Mouse (Mus musculus) cerebellum, postnatal 14 days (tissue): Measurements from ENCODE around the gene Fam20a.
"Not testable (repeated sequence)": the region's sequence is repeated elsewhere in the genome, so short reads cannot be mapped to it uniquely, and the experiment has no call there.

Experiments used
- DNase-seq, 2 experiments: peaks; one replicate each; pipeline ENCODE4 v3.0.0; 2021; ENCODE audit warnings: mixed read lengths in 2 of 2

The Fam20a gene

DNA sequence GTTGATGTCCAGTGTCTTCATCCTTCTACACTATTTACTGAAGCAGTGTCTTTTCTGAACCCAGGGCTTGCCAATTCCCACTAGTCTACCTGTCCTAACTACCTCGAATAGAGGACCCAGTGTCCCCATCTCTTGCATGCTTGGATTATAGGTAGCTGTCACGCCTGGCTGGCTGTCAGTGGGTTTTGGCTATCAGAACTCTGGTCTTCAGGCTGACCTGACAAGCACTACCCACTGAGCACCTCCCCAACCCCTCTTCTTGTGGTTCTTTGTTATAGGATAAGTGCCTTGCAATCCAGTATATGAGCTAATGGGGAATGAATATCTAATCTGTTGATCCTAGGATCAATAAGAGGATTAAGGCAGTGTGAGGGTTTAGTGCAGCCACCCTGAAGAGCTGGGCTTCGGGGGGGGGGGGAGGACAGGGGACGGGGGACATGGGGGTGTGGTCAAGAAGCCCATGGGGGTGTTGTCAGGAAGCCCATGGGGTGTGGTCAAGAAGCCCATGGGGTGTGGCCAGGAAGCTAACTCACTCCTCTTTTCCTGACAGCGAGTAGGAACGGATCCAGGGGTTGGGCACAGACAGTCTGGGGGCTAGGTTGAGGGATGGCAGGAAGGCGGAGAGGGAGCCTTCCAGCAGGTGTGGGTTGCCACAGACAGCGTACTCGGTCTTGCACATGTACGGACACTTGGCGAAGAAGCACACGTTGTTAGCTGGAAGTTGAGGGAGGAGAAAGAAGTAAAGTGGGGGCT, 45.3 kb downstream of the Fam20a start:
- no peak for DNase-seq

DNA sequence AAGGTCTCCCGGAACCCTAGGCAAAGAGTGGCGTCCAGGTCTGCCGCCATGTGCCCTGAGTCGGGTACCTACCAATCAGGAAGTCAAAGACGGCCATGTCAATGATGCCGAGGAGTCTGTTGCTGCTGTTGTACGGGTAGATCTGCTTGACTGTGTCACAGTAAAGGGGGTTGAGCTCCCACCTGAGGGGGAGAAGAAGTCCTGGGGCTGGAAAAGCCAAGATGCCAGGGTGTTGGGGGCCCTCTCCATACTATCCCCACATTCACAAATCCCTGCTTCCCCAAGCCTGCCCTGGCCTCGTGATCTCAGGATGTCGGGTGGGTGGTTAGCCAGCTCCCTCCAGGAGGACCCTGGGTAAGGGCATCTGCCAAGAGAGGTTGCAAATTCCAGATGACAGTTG, 46.3 kb downstream of the Fam20a start:
- no peak for DNase-seq

DNA sequence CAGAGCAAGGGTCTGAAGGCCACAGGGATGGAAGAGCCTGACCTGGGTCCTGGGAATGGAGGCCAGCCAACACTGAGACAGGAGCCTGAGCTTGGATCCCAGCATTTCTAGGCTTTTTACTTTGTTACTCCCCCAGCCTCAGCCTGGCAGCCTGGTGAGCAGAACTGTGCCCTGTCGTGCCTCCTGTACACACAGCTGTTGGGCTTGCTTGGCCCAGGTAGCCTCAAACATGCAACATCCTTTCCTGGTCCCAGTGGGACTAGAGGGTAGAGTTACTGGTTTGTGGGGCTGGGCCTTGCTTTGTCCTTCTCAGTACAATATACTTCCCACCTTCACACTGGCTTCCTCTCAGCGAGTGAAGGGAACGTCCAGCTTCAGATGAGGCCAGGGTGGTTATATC, 46.9 kb downstream of the Fam20a start:
- DNase-seq = no peak

DNA sequence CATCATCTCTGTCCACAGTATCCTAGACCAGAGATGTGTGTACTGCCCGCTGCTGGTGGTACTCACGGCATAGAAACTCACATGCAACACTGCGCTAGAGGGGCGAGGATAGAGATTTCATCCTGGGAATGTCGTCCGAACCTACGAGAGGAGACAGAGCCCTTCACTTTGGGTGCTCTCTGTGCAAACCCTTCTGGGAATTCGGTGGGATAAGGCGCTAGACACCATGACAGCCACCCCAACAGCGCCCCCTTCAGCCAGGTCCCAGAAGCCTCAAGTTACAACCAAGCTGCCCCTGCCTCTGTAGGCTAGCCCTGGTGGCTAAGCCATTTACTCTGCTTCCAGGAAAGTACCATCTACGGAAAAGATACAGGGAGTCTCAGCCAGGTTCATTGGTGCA, 47.5 kb downstream of the Fam20a start:
- no peak for DNase-seq

DNA sequence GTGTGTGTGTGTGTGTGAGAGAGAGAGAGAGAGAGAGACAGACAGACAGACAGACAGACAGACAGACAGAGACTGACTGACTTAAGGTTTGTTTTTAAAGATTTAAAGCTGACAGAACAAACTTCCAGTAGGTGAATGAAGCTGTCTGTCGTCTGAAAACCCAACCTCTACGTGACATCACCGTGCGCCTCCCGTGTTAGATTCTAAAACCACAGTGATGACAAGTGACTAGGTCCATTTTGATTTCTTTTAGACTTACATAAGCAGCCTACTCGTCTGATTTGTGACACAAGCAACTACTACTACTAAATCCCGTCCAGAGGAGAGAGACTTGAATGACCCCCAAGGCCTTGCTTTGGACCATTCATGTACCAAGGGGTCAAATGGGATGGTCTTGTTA, 48.3 kb downstream of the Fam20a start:
- no peak for DNase-seq

DNA sequence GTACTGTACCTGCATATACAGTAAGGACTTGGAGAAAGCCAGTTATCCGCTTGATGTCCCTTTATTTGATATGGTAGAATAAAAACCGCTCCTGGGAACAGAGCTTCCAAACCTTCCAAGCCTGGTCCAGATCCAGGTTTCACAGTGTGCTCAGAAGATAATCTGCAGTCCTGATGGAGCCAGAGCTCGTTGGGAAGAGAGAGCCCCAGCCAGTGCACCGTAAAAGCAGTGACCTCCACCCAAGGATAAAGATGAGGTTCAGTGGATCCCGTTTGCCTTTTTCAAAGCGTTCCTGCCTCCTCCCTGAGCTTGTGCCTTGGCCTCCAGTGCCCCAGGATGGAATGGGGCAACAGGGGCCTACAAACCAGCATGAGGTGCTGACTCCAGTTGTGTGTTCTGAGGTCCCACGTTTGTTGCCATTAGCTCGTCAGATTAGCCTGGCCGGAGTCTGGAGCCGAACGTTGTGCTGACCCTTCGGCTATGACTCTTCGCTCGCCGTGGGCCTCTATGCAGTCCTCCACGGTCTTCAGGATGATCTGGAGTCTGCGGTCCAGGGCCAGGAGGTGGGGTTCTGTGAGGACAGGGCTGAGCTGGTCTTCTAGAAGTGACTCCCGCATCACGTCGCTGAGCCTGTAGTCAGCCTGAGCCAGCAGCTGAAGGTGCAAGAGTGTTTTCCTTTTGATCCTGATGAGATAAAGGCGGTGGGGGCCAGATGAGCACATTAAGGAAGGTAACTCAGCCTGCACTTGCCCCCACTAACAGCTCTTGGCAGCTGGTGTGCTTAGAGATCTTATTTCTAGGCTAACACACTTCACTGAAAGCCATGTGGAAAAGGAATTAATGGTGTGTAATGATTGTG, 49.0 kb downstream of the Fam20a start:
- DNase-seq = peak; percentile 46 to 51

DNA sequence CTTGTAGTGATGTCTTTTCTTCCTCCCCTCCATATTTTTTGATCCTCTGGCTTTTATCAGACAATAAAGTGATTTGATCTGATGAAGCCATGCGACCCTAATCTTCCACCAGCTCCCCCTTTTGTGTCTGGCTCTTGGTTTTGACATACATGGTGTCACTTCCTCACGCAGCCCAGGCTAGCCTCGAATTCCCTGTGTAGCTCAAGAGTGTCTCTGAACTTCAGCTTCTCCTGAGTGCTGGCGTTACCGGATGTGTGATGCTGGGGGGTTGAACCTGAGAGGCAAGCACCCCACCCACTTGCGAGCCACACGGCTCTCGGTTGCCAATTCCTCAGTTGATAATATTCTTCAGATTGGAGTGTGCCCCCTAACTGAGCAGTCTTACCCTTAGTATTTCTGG, 49.7 kb downstream of the Fam20a start:
- DNase-seq = no peak

DNA sequence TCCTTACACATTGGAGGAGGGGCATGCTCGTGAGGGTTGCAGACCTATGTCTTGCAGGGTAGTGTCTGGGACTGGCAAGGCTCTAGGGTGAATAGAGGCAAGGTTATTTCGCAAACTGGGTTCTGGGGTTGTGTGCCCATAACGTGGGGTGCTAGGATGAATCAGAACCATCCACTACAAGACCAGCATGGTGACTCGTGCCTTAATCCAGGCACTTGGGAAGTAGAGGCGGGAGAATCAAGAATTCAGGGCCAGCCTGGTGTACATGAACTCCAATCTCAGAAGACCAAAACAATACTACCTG, 50.1 kb downstream of the Fam20a start:
- no peak for DNase-seq

DNA sequence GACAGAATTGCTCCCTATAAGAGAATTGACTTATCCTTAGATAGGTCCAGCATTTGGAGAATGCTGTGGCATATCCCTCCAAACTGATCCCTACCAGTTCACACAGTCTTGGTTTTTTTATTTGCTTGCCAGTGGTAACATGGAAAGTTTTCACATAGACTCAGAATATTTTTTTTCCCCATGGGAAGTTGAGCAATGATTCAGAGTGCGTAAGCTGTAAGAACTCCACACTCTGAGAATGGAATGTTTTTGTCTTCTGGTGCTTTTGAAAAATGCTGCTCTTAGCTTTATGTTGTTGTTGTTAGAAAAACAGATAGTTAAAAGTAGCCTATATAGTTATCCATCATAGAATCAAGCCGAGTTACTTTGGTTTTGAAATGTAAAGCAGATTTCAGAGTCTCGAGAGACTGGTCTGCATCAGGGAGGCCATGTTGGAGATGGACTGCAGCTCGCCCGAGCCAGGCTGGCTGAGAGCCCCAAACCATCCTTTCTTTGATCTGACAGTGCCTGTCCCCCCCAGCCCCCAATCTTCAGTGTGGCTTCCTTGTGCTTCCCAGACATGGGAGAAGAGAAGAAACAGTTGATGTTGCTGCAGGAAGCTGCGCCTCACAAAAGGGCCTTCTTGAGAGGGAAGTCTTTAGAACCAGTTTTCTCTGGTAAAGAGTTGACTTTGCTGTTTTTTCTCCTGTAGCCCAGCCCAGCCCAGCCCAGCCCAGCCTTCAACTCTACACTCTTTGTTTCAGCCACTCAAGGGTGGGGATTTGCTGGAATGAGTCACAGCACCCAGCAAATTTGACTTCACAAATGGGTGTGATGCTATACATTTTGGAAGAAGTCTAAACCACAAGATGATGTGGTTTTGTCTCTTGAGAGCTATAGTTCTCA, 50.7 kb downstream of the Fam20a start:
- DNase-seq = no peak

DNA sequence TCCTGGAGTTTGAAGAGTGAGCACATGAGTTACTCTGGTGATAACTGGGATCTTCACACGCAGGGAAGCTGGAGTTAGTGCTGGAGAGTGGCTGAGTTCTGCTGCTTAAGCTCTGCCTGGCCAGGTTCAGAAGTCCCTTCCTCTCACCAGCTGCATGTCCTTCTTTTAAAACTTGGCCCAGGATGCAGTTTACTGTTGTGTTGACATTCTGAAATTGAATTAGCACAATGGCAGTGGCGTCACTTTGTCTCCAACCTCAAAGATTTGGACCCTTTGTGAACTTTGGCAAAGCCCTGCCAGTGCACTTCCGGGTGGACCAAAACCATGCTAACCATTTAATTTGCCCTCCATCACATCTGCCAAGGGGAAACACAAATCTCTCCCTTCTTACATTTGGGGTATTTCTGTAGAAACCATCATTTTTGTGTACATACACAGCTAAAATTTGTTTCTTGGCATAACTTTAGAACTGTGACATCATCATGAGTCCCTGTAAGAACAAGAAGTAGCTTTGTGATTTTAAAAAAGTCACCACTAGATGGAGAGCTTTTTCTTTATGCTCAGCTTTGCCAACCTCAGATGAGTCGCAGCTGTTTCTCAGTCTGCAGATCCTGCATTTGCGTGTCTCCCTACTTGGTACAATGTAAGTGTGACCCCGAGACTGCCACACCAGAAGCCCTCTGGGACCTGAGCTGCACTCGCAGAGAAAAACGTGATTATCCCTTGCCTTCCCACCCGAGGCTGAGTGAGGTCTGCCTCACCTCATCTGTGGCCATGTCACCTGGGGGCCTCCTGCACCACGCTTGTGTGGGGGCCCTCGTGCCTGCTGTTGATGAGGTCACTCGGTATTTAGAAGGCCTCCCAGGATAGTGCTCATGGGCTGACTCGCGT, 51.8 kb downstream of the Fam20a start:
- peak in 1 of 2 experiments; percentile 25 for DNase-seq

DNA sequence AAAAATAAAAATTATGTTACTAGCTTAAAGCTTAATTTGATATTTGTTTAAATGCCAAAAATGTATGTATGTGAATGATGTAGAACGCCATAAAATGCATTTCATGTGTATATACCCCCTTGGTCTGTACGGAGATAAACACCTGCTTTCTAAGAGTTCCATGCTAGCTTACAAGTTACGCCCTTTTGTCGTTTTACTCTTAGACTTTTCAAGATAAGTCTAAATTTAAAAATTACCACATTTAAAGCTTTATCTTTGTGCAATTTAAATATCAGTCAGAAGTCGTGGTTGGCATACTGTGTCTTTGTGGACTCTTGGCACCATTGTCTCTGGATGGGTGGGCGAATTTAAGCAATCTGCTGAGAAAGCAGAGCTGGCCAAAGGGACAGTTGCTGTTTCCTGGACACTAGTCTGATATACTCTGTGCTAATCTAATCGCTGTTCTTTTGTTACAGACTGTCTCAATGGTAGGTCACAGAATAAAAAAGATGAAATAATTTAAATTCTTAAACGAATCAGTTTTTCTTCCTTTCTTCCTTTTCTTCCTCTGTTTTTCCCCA, 52.9 kb downstream of the Fam20a start:
- DNase-seq = peak in 1 of 2 experiments; percentile 28

DNA sequence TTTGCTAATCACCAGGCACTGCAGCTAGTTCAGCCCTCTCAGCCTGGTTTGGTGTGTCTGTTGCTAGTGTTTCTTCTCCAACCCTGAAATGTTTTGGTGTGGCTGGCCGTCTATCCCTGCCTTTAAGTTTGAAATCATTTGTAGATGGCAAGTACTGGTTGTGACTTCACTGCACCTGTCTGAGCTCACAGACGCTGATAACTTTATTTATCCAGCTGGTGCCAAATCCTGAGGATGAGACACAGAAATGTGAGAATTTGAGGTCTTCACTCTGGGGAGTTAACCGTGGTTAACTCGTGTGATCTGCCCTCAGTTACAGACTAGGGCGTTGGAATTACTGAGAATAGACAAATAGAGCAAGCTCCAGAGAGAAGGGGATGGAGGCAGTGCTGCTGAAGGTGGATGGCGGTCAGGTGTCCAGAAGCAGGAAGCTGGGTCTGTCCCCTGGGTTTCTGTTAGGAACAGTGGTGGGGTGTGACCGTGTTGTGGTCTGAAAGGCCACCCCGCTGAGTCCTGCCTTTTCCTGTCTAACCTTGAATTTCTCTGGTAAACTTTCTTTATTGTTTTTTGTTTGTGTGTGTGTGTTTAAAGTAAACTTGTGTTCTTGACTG, 53.9 kb downstream of the Fam20a start:
- DNase-seq = no peak

DNA sequence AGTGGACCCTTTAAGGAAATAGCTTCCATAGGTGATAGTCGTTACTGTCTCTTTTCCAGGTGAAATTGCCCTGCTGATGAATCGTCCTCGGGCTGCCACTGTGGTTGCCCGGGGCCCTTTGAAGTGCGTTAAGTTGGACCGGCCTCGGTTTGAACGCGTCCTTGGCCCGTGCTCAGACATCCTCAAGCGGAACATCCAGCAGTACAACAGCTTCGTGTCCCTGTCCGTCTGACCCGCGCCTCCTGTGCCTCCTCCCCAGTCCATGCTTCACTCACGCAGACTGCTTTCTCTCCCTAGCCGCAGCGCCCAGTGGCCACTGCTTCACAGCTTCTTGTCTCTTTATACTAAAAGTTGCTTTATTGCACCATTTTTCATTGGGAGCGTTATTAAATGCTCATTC, 54.7 kb downstream of the Fam20a start:
- no peak for DNase-seq

DNA sequence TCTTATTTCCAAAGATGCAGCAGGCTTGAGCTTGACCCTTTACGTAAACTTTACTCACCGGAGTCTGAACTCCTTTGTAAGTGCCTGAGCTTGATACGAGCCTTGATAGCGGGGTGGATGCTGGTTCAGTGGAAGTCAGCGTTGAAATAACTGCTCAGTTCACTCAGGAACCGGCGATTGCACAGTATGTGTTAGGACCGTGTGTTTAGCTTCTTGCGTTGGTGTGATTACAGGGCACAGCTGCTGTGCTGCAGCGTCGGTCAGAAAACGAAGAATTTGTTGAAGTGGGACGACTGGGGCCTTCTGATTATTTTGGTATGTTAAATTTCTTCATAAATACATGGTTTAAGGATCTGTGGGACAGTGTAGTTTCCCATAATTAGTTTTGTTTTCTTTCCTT, 55.7 kb downstream of the Fam20a start:
- no peak for DNase-seq

DNA sequence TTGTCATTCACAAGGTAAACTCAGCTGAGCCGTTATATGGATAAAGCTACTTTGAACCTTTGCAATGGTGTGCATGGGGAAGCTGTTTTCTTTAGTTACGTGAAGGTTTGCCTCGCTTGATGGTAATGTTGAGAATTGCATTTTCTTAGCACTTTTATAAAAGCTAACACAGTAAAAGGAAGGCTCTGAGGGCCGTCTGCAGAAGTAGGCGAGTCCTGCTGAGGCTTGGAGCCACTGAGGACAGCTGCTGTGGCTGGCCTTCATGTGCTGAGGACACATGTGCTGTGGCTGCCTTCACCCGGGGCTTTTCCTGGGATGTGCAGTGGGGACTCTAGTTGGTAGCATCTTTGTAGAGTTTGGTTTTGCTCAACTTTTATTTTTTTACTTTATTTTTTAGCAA, 56.7 kb downstream of the Fam20a start:
- DNase-seq = no peak

DNA sequence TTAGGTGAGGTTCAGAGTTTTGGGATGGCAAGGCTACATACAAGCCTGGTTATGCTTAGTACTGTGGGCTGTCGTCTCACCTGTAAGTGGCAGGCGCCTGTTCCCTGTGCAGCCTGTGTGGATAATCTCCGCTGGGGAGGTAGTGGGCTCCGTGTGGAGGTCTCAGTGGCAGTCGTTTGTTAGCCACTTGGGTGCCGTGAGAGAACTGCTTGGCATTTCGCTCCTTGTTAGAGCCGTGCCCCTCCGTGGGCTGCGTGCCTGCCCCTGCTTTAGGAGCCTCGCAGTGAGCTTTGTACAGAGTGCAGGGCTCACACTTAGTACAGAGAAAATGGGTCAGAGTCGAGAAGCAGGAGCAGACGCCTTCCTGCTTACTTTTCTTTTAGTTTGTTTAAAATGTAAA, 57.8 kb downstream of the Fam20a start:
- no peak for DNase-seq

DNA sequence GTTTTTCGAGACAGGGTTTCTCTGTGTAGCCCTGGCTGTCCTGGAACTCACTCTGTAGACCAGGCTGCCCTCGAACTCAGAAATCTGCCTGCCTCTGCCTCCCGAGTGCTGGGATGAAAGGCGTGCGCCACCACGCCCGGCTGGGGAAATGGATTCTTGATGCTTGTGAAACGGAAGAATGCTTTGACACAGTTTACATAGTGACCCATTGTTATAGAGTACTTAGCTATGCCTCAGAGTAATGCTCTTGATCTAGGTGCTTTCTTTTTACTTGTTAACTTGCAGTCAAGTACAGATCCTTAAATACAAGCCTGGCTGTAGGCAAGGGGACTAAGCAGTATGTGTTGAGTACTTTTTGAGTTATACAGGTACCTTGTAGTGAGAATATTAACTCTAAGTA, 61.6 kb downstream of the Fam20a start:
- not testable (repeated sequence) for DNase-seq

DNA sequence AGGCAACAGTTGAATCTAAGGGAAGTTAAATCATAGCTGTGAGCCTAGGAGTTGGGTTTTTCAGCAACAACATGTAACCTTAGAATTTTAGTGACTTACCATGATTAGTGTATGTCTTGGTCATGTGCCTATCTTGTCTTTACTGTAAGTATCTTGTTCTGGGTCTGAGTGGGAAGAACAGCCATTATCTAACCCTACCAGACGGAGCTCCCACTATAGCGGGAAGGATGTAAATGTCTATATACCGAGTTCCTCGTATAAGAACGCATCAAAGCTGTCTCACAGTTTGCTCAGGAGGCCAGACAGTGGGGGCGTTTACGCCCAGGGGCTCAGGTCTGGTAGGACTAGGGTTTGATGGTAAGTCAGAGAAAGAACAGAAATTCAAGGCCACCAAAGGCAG, 65.8 kb downstream of the Fam20a start:
- DNase-seq = no peak

DNA sequence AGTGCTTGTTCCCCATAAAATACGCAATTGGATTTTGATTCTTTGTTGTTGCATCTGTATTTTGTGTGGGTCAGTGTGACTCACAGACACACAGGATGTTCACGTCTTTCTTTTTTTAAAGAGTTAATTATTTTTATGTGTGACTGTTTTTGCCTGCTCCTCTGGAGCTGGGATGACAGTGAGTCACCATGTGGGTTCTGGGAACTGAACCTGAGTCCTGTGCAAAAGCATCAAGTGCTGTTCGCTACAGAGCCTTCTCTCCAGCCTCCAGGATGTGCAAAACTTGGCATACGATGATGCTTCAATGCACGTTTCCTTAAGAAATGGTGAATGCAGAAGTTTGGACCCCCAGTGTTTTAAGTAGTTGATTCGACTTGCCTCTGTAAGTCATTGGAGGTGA, 67.5 kb downstream of the Fam20a start:
- DNase-seq = no peak

DNA sequence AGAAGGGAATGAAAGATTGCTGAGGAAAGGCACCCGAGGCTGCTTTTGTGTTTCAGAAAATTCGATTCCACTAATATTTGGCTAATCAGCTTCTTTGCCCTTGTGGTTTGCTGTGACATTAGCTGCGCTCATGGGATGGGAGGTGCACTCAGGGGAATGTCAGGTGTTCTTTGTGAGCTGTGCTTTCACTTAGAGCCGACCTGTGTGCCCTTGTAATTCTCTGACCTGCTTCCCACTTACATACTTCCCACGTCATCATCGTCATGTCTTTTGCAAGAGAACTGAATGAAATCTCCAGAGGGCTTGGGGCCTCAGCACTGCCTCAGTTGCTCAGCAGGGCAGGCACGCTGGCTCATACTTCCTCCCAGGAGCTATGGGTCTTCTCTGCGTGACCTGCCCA, 68.9 kb downstream of the Fam20a start:
- DNase-seq = no peak

DNA sequence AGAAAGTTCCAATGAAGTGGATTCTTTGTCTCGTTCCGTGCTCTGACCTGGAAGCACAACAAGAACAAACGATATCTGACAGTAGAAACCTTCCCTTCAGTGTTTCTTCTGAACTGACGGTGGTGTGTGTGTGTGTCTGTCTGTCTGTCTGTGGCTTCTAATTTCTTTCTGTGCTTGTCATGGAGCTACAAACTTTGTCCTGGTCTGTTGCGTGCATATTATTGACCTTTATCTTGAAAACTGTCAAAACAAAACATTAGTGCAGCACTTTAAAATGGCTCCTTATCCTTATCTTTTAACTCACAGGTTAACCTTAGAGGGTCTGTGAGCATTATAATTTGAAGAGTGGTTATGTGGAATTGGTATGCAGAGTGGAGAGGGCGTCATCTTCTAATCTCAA, 69.6 kb downstream of the Fam20a start:
- DNase-seq = no peak

DNA sequence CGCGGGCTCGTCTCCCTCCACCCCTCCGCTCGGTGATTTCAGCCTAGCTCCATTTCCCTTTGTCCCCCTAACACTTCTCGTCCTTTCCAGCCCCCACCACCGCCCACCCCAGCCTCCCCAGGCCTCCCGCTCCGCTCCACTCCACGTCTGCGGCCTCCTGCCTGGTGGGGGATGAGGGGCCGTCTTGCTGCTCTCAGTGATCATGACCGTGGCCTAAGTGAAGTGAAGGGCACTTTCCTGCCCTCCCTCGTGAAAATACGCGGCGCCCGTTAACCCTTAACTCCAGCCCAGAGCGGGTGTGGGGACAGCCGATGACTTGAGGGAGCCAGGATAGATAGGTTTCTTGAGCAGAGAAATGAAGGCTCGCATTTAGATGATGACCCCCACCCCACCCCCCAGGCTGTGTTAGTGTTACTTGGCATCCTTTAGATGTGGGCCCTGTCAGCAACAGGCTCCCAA, 70.5 kb downstream of the Fam20a start:
- peak; percentile 40 to 49 for DNase-seq
